Mouse (Mus musculus): ENCODE data around the gene Mfsd12. TPM values are rescaled to one million over a fixed set of nuclear protein-coding genes. Genes with fewer than 3 reads are reported as not detected.

Gene Mfsd12
- total and polyA plus RNA-seq, 3 experiments: 5.2 to 9.5 (median 7.4) TPM

DNA sequence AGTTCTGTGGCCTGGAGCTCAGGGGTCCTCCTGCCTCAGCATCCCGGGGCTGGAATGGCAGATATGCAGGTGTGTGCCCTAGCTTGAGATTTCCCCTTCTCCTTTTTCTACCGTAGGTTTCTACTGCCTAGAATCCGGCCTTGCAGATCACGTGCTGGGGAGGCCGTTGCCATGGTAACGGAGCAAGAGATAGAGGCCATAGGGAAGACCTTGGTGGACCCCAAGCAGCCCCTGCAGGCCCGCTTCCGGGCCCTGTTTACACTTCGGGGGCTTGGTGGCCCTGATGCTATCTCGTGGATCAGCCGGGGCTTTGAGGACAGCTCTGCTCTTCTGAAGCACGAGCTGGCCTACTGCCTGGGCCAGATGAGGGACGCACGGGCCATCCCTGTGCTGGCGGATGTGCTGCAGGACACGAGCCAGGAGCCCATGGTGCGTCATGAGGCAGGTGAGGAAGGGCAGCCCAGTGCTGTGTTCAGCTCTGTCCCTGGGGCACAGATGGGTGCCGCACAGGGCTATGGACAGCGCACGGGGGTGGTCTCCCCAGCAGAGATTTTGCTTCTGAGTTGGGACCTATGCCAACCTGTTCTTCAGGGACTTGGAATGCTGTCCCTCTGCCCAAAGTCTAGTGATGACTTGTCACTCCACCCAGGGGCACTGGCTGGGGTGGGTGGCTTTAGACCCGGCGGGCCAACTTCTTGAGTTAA lies 28.5 kb downstream of the Mfsd12 start (continued):
- TF ChIP-seq ZKSCAN1 (IDR thresholded peaks at IDR 0.05; ENCODE audit: borderline replicate concordance, low read depth, low read length): no peak

- in situ Hi-C loops (cut with MboI; ENCODE audit: low pct_ligation_motif_present, low pct_unique_long_range_greater_than_20kb, low sequenced_read_pairs) (no loop called here), dilution Hi-C loops (cut with MboI; ENCODE audit: extremely low pct_ligation_motif_present, extremely low pct_unique_long_range_greater_than_20kb, low sequenced_read_pairs) (no loop called here)
- Histone ChIP-seq H3K36me3 (replicated peaks in 1 of 2; ENCODE audit: control insufficient read depth in 1 of 2, insufficient read depth in 1 of 2, low read length in 1 of 2) (peaks cover 49 to 67% of the 10 kb centered on the region in 2 experiments), H3K9me3 (replicated peaks; ENCODE audit: low read length) (no peaks in the 10 kb centered on the region), H3K4me2 (ENCODE audit: insufficient read depth, low read depth, poor library complexity, severe bottlenecking) (no peak overlapping the region), H3K9ac (ENCODE audit: insufficient read depth, low read depth) (no peak overlapping the region), H3K27me3 (replicated peaks) (no peaks in the 10 kb centered on the region), H3K4me3 (replicated peaks in 1 of 3; ENCODE audit: low read depth in 2 of 3, low read length in 2 of 3, poor library complexity in 1 of 3) (no peak overlapping the region), H3K4me1 (ENCODE audit: control insufficient read depth in 1 of 2, insufficient read depth in 2 of 2) (peaks cover 6 to 14% of the 10 kb centered on the region in 2 experiments), H3K27ac (ENCODE audit: insufficient read depth, low read depth) (no peak overlapping the region), H3K79me2 (replicated peaks; ENCODE audit: control insufficient read depth, extremely low read depth, insufficient read depth, poor library complexity, severe bottlenecking) (peaks cover 19% of the 10 kb centered on the region)
- TF ChIP-seq MAX (IDR thresholded peaks at IDR 0.05; ENCODE audit: low read length) (no peak), GABPA (IDR thresholded peaks at IDR 0.05; ENCODE audit: insufficient replicate concordance, low read depth, low read length) (no peak)
- no peak for DNase-seq (ENCODE audit: extremely low read depth)
These were observed 30.4 kb downstream of the Mfsd12 start for GRCm38 (mm10) chr10:81387716-81388115.

DNA sequence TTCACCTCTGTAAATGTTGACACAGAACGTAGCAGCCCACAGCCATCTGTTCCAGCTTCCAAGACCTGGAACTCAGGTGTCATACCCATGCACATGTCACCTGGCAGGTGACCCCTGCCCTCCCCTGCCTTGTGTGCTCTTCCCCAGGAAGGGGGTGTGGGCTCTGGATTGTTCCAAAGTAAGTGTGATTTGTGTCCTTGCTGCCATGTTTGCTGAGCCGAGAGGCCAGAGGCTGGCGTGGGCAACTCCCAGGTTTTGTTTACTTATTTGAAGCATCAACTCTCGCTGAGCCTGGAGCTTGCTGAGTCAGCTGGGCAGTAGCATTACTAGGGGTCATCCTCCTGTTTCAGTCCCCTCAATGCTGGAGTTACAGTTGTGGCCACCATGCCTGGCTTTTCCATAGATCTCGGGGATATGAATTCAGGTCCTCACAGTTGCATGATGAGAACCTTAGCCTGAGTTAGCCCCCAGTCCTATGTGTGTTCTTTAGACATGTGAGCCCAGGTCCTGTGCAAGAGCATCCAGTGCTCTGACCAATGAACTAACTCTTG lies 31.3 kb downstream of the Mfsd12 start, which contains the start of gene Gm48552:
Gene Gm48552, plus strand, starts transcription at position 501 of the 551 bp plus-strand sequence.
- TF ChIP-seq KAT2A (IDR thresholded peaks at IDR 0.05; ENCODE audit: insufficient replicate concordance, low read length) (no peak), POLR2A (IDR thresholded peaks at IDR 0.05; ENCODE audit: low read depth, low read length) (0 out of 2 replicates have a peak, but pooled peaks have one; percentile 4), MXI1 (IDR thresholded peaks at IDR 0.05; ENCODE audit: low read depth, low read length) (no peak), TBP (conservative IDR thresholded peaks at IDR 0.05; ENCODE audit: low read depth, low read length) (no peak), ZKSCAN1 (IDR thresholded peaks at IDR 0.05; ENCODE audit: borderline replicate concordance, low read depth, low read length) (no peak)
- in situ Hi-C loops (cut with MboI; ENCODE audit: low pct_ligation_motif_present, low pct_unique_long_range_greater_than_20kb, low sequenced_read_pairs): no loop called here
- no peak for DNase-seq (ENCODE audit: extremely low read depth)
- Histone ChIP-seq H3K4me3 (replicated peaks in 1 of 3; ENCODE audit: low read depth in 2 of 3, low read length in 2 of 3, poor library complexity in 1 of 3) (no peak within 1 kb of the TSS), H3K9me3 (replicated peaks; ENCODE audit: low read length) (no peaks in the 10 kb centered on the region), H3K36me3 (replicated peaks in 1 of 2; ENCODE audit: control insufficient read depth in 1 of 2, insufficient read depth in 1 of 2, low read length in 1 of 2) (peaks cover 49 to 67% of the 10 kb centered on the region in 2 experiments), H3K27me3 (replicated peaks) (no peaks in the 10 kb centered on the region), H3K4me1 (ENCODE audit: control insufficient read depth in 1 of 2, insufficient read depth in 2 of 2) (peaks cover 6 to 14% of the 10 kb centered on the region in 2 experiments), H3K4me2 (ENCODE audit: insufficient read depth, low read depth, poor library complexity, severe bottlenecking) (no peak within 1 kb of the TSS), H3K27ac (ENCODE audit: insufficient read depth, low read depth) (no peak within 1 kb of the TSS), H3K9ac (ENCODE audit: insufficient read depth, low read depth) (no peak within 1 kb of the TSS), H3K79me2 (replicated peaks; ENCODE audit: control insufficient read depth, extremely low read depth, insufficient read depth, poor library complexity, severe bottlenecking) (peaks cover 19% of the 10 kb centered on the region)
- dilution Hi-C loops (cut with MboI; ENCODE audit: extremely low pct_ligation_motif_present, extremely low pct_unique_long_range_greater_than_20kb, low sequenced_read_pairs): no loop called here

DNA sequence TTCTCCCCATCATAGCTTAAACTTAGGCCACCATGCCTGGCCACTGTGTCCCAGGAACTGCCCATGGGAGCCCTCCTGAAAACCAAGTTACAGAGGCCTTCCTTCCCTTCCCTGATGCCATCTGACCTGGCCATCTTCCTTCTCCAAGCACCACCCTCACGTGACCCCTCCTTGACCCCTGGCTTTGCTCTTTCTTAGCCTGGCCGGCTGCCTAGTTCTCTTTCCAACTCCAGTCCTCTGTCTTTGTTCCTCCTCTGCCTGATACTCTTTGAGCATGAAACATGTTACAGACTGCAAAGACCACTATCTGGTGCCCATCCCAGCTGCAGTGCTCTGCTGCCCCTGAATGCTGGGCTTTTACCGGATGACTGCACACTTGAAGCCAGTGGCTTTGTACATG lies 32.1 kb downstream of the Mfsd12 start:
- Histone ChIP-seq H3K4me2 (ENCODE audit: insufficient read depth, low read depth, poor library complexity, severe bottlenecking) (no peak overlapping the region), H3K27me3 (replicated peaks) (no peaks in the 10 kb centered on the region), H3K9me3 (replicated peaks; ENCODE audit: low read length) (no peaks in the 10 kb centered on the region), H3K4me3 (replicated peaks in 1 of 3; ENCODE audit: low read depth in 2 of 3, low read length in 2 of 3, poor library complexity in 1 of 3) (no peak overlapping the region), H3K27ac (ENCODE audit: insufficient read depth, low read depth) (no peak overlapping the region), H3K36me3 (replicated peaks in 1 of 2; ENCODE audit: control insufficient read depth in 1 of 2, insufficient read depth in 1 of 2, low read length in 1 of 2) (peaks cover 49 to 67% of the 10 kb centered on the region in 2 experiments), H3K4me1 (ENCODE audit: control insufficient read depth in 1 of 2, insufficient read depth in 2 of 2) (peaks cover 6 to 14% of the 10 kb centered on the region in 2 experiments), H3K79me2 (replicated peaks; ENCODE audit: control insufficient read depth, extremely low read depth, insufficient read depth, poor library complexity, severe bottlenecking) (peaks cover 19% of the 10 kb centered on the region), H3K9ac (ENCODE audit: insufficient read depth, low read depth) (no peak overlapping the region)
- dilution Hi-C loops (cut with MboI; ENCODE audit: extremely low pct_ligation_motif_present, extremely low pct_unique_long_range_greater_than_20kb, low sequenced_read_pairs) (no loop called here), in situ Hi-C loops (cut with MboI; ENCODE audit: low pct_ligation_motif_present, low pct_unique_long_range_greater_than_20kb, low sequenced_read_pairs) (no loop called here)
- DNase-seq (ENCODE audit: extremely low read depth): no peak
- TF ChIP-seq TBP (conservative IDR thresholded peaks at IDR 0.05; ENCODE audit: low read depth, low read length) (no peak), NELFE (IDR thresholded peaks at IDR 0.05; ENCODE audit: low read depth, low read length) (no peak), E2F4 (IDR thresholded peaks at IDR 0.05; ENCODE audit: insufficient replicate concordance, low read depth, low read length) (no peak), SMC3 (IDR thresholded peaks at IDR 0.05; ENCODE audit: low read depth, low read length) (no peak), USF1 (IDR thresholded peaks at IDR 0.05; ENCODE audit: low read depth, low read length) (no peak), JUND (conservative IDR thresholded peaks at IDR 0.05; ENCODE audit: low read depth, low read length) (no peak), RAD21 (IDR thresholded peaks at IDR 0.05; ENCODE audit: low read depth, low read length) (no peak), ZC3H11A (IDR thresholded peaks at IDR 0.05; ENCODE audit: low read depth, low read length) (no peak), HCFC1 (IDR thresholded peaks at IDR 0.05; ENCODE audit: low read depth, low read length) (no peak), ZMIZ1 (IDR thresholded peaks at IDR 0.05; ENCODE audit: low read depth, low read length) (no peak), JUN (IDR thresholded peaks at IDR 0.05; ENCODE audit: insufficient read depth, low read depth, low read length) (no peak), ZKSCAN1 (IDR thresholded peaks at IDR 0.05; ENCODE audit: borderline replicate concordance, low read depth, low read length) (no peak), POLR2A (IDR thresholded peaks at IDR 0.05; ENCODE audit: low read depth, low read length) (no peak), MAFK (IDR thresholded peaks at IDR 0.05; ENCODE audit: insufficient replicate concordance, low read length) (no peak), TCF12 (IDR thresholded peaks at IDR 0.05; ENCODE audit: low read depth, low read length) (no peak), POLR2AphosphoS2 (IDR thresholded peaks at IDR 0.05; ENCODE audit: low read depth, low read length) (no peak), ZNF384 (IDR thresholded peaks at IDR 0.05; ENCODE audit: low read depth, low read length) (no peak), GABPA (IDR thresholded peaks at IDR 0.05; ENCODE audit: insufficient replicate concordance, low read depth, low read length) (no peak)
